Mouse (Mus musculus) heart, adult 2 months (tissue): ENCODE measurements around the gene Wnt2b.

Experiments used
- CTCF ChIP-seq: fragments of 200-600 bp; IDR thresholded peaks from 2 replicates; pipeline ENCODE4 v1.8.1; 2022; ENCODE audit warnings: antibody characterized with exemption, mild to moderate bottlenecking, moderate library complexity
- EP300 ChIP-seq: fragments of 200-500 bp; IDR thresholded peaks from 2 replicates; pipeline ENCODE4 v1.6.1; 2011; ENCODE audit warnings: low read depth, low read length, control low read depth; ENCODE audit not compliant: insufficient read depth
- POLR2A ChIP-seq: fragments of 200-500 bp; IDR thresholded peaks from 2 replicates; pipeline ENCODE4 v1.6.1; 2011; ENCODE audit warnings: mild to moderate bottlenecking, low read depth, low read length, control low read depth; ENCODE audit not compliant: insufficient read depth

DNA sequence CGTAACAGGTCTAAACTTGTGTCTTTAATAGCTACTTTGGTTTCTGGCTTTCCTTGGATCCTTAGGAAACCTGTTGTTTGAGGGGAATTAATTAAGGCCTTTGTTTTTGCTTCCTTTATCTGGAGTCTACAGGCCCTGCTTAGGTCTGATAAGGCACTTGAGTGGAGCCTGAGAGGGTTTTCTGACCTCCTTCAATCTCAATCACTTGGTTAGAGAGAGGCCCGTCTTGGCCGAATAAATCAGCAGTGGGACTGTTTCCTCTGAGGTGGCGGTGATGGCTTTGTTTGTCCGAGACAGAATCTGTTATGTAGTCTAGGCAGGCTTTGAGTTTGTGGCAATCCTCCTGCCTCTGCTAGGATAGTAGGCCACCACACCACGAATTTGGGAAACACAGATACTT, 35.8 kb upstream of the Wnt2b start:
- TF ChIP-seq POLR2A (no peak), CTCF (no peak), EP300 (no peak)
